Mouse (Mus musculus): ENCODE results near the gene C9. TPM values are rescaled to one million over a fixed set of nuclear protein-coding genes. Genes with fewer than 3 reads are reported as not detected.

C9 gene
- polyA plus RNA-seq, 1 experiment from 2014 or later = not detected

- 80% methylated on average over 19 of the region's 19 CpGs for WGBS
Observed at GRCm38 (mm10) chr15:6519417-6520255, 74.5 kb downstream of the C9 start.

GRCm38 (mm10) chr15:6520505-6521155, 75.5 kb downstream of the C9 start:
- H3K4me2 ChIP-seq (replicated peaks; ENCODE audit: low read depth, low read length) = no peak overlapping the region
- no peaks in the 10 kb centered on the region for H3K4me1 ChIP-seq (ENCODE audit: insufficient read depth, low read length)
- WGBS = 83% methylated on average over 10 of the region's 10 CpGs
- no peak overlapping the region for H3K4me3 ChIP-seq (ENCODE audit: low read length)
- H3K9me3 ChIP-seq (ENCODE audit: low read length) = no peaks in the 10 kb centered on the region
- ATAC-seq (ENCODE audit: low FRiP score, low TSS enrichment) = no peak
- no peaks in the 10 kb centered on the region for H3K27me3 ChIP-seq (ENCODE audit: insufficient read depth, low read length)
- no peak overlapping the region for H3K27ac ChIP-seq (ENCODE audit: low read length)
- H3K9ac ChIP-seq (replicated peaks; ENCODE audit: low read length) = no peak overlapping the region
- no peaks in the 10 kb centered on the region for H3K36me3 ChIP-seq (ENCODE audit: insufficient read depth, low read length)

More at GRCm38 (mm10) chr15:6519417-6520255, 74.5 kb downstream of the C9 start:
- H3K9ac ChIP-seq (replicated peaks; ENCODE audit: low read length) = no peak overlapping the region
- no peak overlapping the region for H3K4me2 ChIP-seq (replicated peaks; ENCODE audit: low read depth, low read length)
- no peaks in the 10 kb centered on the region for H3K36me3 ChIP-seq (ENCODE audit: insufficient read depth, low read length)
- H3K4me3 ChIP-seq (ENCODE audit: low read length) = no peak overlapping the region
- H3K27ac ChIP-seq (ENCODE audit: low read length) = no peak overlapping the region
- no peaks in the 10 kb centered on the region for H3K27me3 ChIP-seq (ENCODE audit: insufficient read depth, low read length)
- no peaks in the 10 kb centered on the region for H3K4me1 ChIP-seq (ENCODE audit: insufficient read depth, low read length)
- ATAC-seq (ENCODE audit: low FRiP score, low TSS enrichment) = no peak
- no peaks in the 10 kb centered on the region for H3K9me3 ChIP-seq (ENCODE audit: low read length)

GRCm38 (mm10) chr15:6522653-6523167, 77.6 kb downstream of the C9 start, which contains the start of gene Fyb:
TSS of gene Fyb (plus strand) at chr15:6522853.
- 77% methylated on average over 8 of the region's 8 CpGs for WGBS
- no peaks in the 10 kb centered on the region for H3K4me1 ChIP-seq (ENCODE audit: insufficient read depth, low read length)
- no peak within 1 kb of the TSS for H3K9ac ChIP-seq (replicated peaks; ENCODE audit: low read length)
- H3K4me2 ChIP-seq (replicated peaks; ENCODE audit: low read depth, low read length) = no peak within 1 kb of the TSS
- ATAC-seq (ENCODE audit: low FRiP score, low TSS enrichment) = no peak
- H3K9me3 ChIP-seq (ENCODE audit: low read length) = no peaks in the 10 kb centered on the region
- H3K27ac ChIP-seq (ENCODE audit: low read length) = no peak within 1 kb of the TSS
- H3K27me3 ChIP-seq (ENCODE audit: insufficient read depth, low read length) = no peaks in the 10 kb centered on the region
- no peaks in the 10 kb centered on the region for H3K36me3 ChIP-seq (ENCODE audit: insufficient read depth, low read length)
- no peak within 1 kb of the TSS for H3K4me3 ChIP-seq (ENCODE audit: low read length)

DNA sequence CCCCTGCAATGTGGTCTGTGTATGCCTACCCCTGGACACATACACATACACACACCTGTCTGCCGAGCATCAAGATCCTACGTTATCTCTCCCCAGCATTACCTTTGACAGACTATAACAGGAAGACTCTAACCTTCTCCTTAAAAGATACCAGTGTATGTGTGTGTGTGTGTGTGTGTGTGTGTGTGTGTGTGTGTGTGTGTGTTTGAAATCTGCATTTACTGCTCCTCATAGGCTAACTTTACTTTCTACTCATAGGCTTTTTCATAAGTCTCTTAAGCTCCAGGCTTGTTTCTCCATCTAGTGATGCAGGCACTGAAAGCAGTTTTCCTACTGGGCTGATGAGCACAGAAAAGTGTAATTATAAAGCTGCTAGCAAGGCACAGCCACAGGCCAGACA, 79.7 kb downstream of the C9 start:
- Histone ChIP-seq H3K4me1 (ENCODE audit: insufficient read depth, low read length) (no peaks in the 10 kb centered on the region), H3K36me3 (ENCODE audit: insufficient read depth, low read length) (no peaks in the 10 kb centered on the region), H3K27me3 (ENCODE audit: insufficient read depth, low read length) (no peaks in the 10 kb centered on the region), H3K27ac (ENCODE audit: low read length) (no peak overlapping the region), H3K4me3 (ENCODE audit: low read length) (no peak overlapping the region), H3K4me2 (replicated peaks; ENCODE audit: low read depth, low read length) (no peak overlapping the region), H3K9me3 (ENCODE audit: low read length) (no peaks in the 10 kb centered on the region), H3K9ac (replicated peaks; ENCODE audit: low read length) (no peak overlapping the region)
- no peak for ATAC-seq (ENCODE audit: low FRiP score, low TSS enrichment)
- 89% methylated on average over 2 of the region's 2 CpGs for WGBS

GRCm38 (mm10) chr15:6525386-6525785, 80.3 kb downstream of the C9 start:
- 86% methylated on average over 3 of the region's 3 CpGs for WGBS
- no peak for ATAC-seq (ENCODE audit: low FRiP score, low TSS enrichment)
- H3K36me3 ChIP-seq (ENCODE audit: insufficient read depth, low read length) = no peaks in the 10 kb centered on the region
- no peaks in the 10 kb centered on the region for H3K4me1 ChIP-seq (ENCODE audit: insufficient read depth, low read length)
- no peaks in the 10 kb centered on the region for H3K9me3 ChIP-seq (ENCODE audit: low read length)
- H3K27ac ChIP-seq (ENCODE audit: low read length) = no peak overlapping the region
- H3K27me3 ChIP-seq (ENCODE audit: insufficient read depth, low read length) = no peaks in the 10 kb centered on the region
- no peak overlapping the region for H3K4me3 ChIP-seq (ENCODE audit: low read length)
- no peak overlapping the region for H3K9ac ChIP-seq (replicated peaks; ENCODE audit: low read length)
- H3K4me2 ChIP-seq (replicated peaks; ENCODE audit: low read depth, low read length) = no peak overlapping the region

DNA sequence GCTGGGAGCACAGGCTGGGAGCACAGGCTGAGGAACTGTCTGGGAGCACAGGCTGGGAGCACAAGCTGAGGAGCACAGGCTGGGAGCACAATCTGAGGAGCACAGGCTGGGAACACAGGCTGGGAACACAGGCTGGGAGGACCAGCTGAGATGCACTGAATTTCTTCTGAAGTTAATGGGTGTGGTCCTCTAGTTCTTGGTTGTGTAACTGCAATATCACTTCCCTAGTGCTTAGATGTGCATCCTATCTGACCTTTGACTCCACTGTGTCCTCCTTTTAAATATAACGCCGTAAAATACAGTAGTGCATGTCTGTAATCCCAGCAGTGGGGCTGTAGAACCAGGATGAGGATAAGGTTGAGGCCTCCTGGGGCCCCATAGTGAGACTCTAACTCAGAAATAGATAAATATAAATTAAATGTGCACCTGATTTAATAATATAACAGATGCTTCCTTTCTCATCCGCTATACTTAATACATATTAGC, 88.8 kb downstream of the C9 start:
- Histone ChIP-seq H3K9me3 (ENCODE audit: low read length) (no peaks in the 10 kb centered on the region), H3K9ac (replicated peaks; ENCODE audit: low read length) (no peak overlapping the region), H3K4me3 (ENCODE audit: low read length) (no peak overlapping the region), H3K36me3 (ENCODE audit: insufficient read depth, low read length) (no peaks in the 10 kb centered on the region), H3K4me1 (ENCODE audit: insufficient read depth, low read length) (no peaks in the 10 kb centered on the region), H3K4me2 (replicated peaks; ENCODE audit: low read depth, low read length) (no peak overlapping the region), H3K27me3 (ENCODE audit: insufficient read depth, low read length) (no peaks in the 10 kb centered on the region), H3K27ac (ENCODE audit: low read length) (no peak overlapping the region)
- 78% methylated on average over 3 of the region's 3 CpGs for WGBS
- no peak for ATAC-seq (ENCODE audit: low FRiP score, low TSS enrichment)

GRCm38 (mm10) chr15:6534592-6534991, 89.5 kb downstream of the C9 start:
- no peak overlapping the region for H3K4me2 ChIP-seq (replicated peaks; ENCODE audit: low read depth, low read length)
- H3K4me3 ChIP-seq (ENCODE audit: low read length) = no peak overlapping the region
- H3K9ac ChIP-seq (replicated peaks; ENCODE audit: low read length) = no peak overlapping the region
- H3K27ac ChIP-seq (ENCODE audit: low read length) = no peak overlapping the region
- H3K9me3 ChIP-seq (ENCODE audit: low read length) = no peaks in the 10 kb centered on the region
- no peak for ATAC-seq (ENCODE audit: low FRiP score, low TSS enrichment)
- no peaks in the 10 kb centered on the region for H3K36me3 ChIP-seq (ENCODE audit: insufficient read depth, low read length)
- H3K4me1 ChIP-seq (ENCODE audit: insufficient read depth, low read length) = no peaks in the 10 kb centered on the region
- WGBS = 86% methylated on average over 8 of the region's 8 CpGs
- H3K27me3 ChIP-seq (ENCODE audit: insufficient read depth, low read length) = no peaks in the 10 kb centered on the region

- no peak for ATAC-seq (ENCODE audit: low FRiP score, low TSS enrichment)
Observed at GRCm38 (mm10) chr15:6539639-6540338, 94.7 kb downstream of the C9 start.

More at GRCm38 (mm10) chr15:6539639-6540338, 94.7 kb downstream of the C9 start:
- no peak overlapping the region for H3K4me2 ChIP-seq (replicated peaks; ENCODE audit: low read depth, low read length)
- 64% methylated on average over 7 of the region's 7 CpGs for WGBS
- no peaks in the 10 kb centered on the region for H3K36me3 ChIP-seq (ENCODE audit: insufficient read depth, low read length)
- no peaks in the 10 kb centered on the region for H3K4me1 ChIP-seq (ENCODE audit: insufficient read depth, low read length)
- H3K9me3 ChIP-seq (ENCODE audit: low read length) = no peaks in the 10 kb centered on the region
- no peak overlapping the region for H3K27ac ChIP-seq (ENCODE audit: low read length)
- no peak overlapping the region for H3K4me3 ChIP-seq (ENCODE audit: low read length)
- H3K9ac ChIP-seq (replicated peaks; ENCODE audit: low read length) = no peak overlapping the region
- no peaks in the 10 kb centered on the region for H3K27me3 ChIP-seq (ENCODE audit: insufficient read depth, low read length)

Data from kidney, embryonic 16.5 days (tissue).